Mouse (Mus musculus): ENCODE data around the gene Ube3c. TPM values are rescaled to one million over a fixed set of nuclear protein-coding genes. Genes with fewer than 3 reads are reported as not detected.

Gene Ube3c
- 44.2 and 46.0 TPM in 2 replicates for polyA plus RNA-seq (2012; rRNA removed)

DNA sequence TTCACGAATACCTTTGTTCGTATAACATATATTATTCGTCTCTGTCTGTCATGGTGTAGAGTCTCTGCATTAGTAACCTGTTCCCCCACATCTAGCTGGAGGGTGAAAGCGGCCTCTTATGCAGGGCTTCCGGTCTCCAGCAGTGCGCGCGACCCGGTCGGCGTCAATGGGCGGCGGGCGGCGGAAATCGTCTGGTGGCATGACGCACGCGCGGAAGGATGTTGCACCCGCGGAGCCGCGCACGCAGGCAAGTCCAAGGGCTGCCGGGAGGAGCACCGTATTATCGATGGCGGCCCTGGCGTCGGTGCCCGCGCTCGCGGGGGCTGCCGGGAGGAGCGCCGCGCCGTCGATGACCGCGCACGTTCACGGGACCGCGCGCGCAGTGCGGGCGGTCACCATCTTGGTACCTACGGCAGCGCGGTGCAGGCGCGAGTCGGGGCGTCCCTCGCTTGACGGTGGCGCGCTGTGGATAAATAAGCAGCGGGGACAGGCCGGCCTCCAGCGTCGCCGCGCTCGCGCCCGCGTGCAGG lies at the start of gene Ube3c:
Gene Ube3c, plus strand, starts transcription at position 395 of the 530 bp plus-strand sequence.

Other genes with a start within 250 kb of the Ube3c start
- 17.5 and 19.6 TPM in 2 replicates for gene Lmbr1, start 190.9 kb upstream of the Ube3c start, polyA plus RNA-seq (2012; rRNA removed)
- 16.8 and 17.8 TPM in 2 replicates for gene Nom1, start 134.6 kb upstream of the Ube3c start, polyA plus RNA-seq (2012; rRNA removed)
- gene Mnx1, start 90.8 kb upstream of the Ube3c start, polyA plus RNA-seq (2012; rRNA removed) = not detected in 2 replicates
- 226 and 238 TPM in 2 replicates for gene Dnajb6, start 166.4 kb downstream of the Ube3c start, polyA plus RNA-seq (2012; rRNA removed)
- not detected in 2 replicates for gene Gm5129, start 166.7 kb downstream of the Ube3c start, polyA plus RNA-seq (2012; rRNA removed)